In genomic region chr3:45297242-45297853, GRCm38 (mm10) we compare ENCODE assay signal across 13 mouse cellular contexts.
DNase-seq lines count a peak whose midpoint lies in the region; ATAC-seq and TF ChIP-seq lines count a peak whose summit lies in the region.
"Had no signal": no experiment of that assay in that cellular context is flagged by ENCODE, and none has a peak within 500 bp of the region (broad histone marks: within the 10 kb centered on the region; RNA-seq: fewer than 3 reads in every experiment).

No protein-coding gene starts in this region.

- no peak overlapping the region for H3K9ac ChIP-seq in lung, embryonic 14.5 days
- no peak overlapping the region for H3K9ac ChIP-seq in neural tube, embryonic 13.5 days
- H3K9ac ChIP-seq: liver, embryonic 13.5 days; stomach, embryonic 15.5 days had no signal

- no peak overlapping the region for H3K4me2 ChIP-seq in lung, embryonic 14.5 days
- no peak overlapping the region for H3K4me2 ChIP-seq in neural tube, embryonic 13.5 days
- H3K4me2 ChIP-seq: liver, embryonic 13.5 days; stomach, embryonic 15.5 days had no signal

- H3K36me3 ChIP-seq in lung, embryonic 14.5 days (ENCODE audit: insufficient read depth): no peaks in the 10 kb centered on the region
- no peaks in the 10 kb centered on the region for H3K36me3 ChIP-seq in neural tube, embryonic 13.5 days
- H3K36me3 ChIP-seq: liver, embryonic 13.5 days; stomach, embryonic 15.5 days had no signal

- no peaks in the 10 kb centered on the region for H3K27me3 ChIP-seq in lung, embryonic 14.5 days (ENCODE audit: insufficient read depth, low read length)
- no peaks in the 10 kb centered on the region for H3K27me3 ChIP-seq in neural tube, embryonic 13.5 days
- H3K27me3 ChIP-seq: liver, embryonic 13.5 days; stomach, embryonic 15.5 days had no signal

- no peaks in the 10 kb centered on the region for H3K9me3 ChIP-seq in lung, embryonic 14.5 days (ENCODE audit: low read depth, low read length)
- H3K9me3 ChIP-seq in neural tube, embryonic 13.5 days: no peaks in the 10 kb centered on the region
- H3K9me3 ChIP-seq: liver, embryonic 13.5 days; stomach, embryonic 15.5 days had no signal

- H3K27ac ChIP-seq in lung, embryonic 14.5 days (ENCODE audit: low read depth): no peak overlapping the region
- H3K27ac ChIP-seq in neural tube, embryonic 13.5 days (replicated peaks): no peak overlapping the region
- H3K27ac ChIP-seq: liver, embryonic 13.5 days; stomach, embryonic 15.5 days had no signal

- no peak overlapping the region for H3K4me3 ChIP-seq in lung, embryonic 14.5 days (ENCODE audit: low read depth, low read length)
- no peak overlapping the region for H3K4me3 ChIP-seq in neural tube, embryonic 13.5 days
- H3K4me3 ChIP-seq: liver, embryonic 13.5 days; stomach, embryonic 15.5 days had no signal

- no peak for TF ChIP-seq CTCF in lung, embryonic 14.5 days (IDR thresholded peaks at IDR 0.05; ENCODE audit: low read depth)

- no peak for ATAC-seq in lung, embryonic 14.5 days (ENCODE audit: insufficient read depth)
- peak; percentile 32; the same call in 1 of the 2 replicates for ATAC-seq in neural tube, embryonic 13.5 days (ENCODE audit: low read depth)

- WGBS in lung, embryonic 14.5 days: 63% methylated on average over 12 of the region's 12 CpGs
- WGBS in neural tube, embryonic 13.5 days: 48% methylated on average over 12 of the region's 12 CpGs

- peak; percentile 4 for DNase-seq in embryo, embryonic 10 days (ENCODE audit: low spot score)
- DNase-seq in embryo, embryonic 9.5 days (ENCODE audit: extremely low spot score): no peak
- peak; percentile 2 for DNase-seq in lung, embryonic 14.5 days
- no peak for DNase-seq in lung, postnatal 10 days
- peak; percentile 13 for DNase-seq in gastrocnemius, adult 18-20 months (ENCODE audit: low spot score)
- DNase-seq in thymus, postnatal 0 days (ENCODE audit: low spot score): no peak
- no peak for DNase-seq in frontal cortex, postnatal 10 days (ENCODE audit: low spot score in 2 of 2)
- DNase-seq: liver, embryonic 13.5 days; lung, postnatal 36 days; right cerebral cortex, postnatal 25 days; thymus, postnatal 4 days had no signal

- no peaks in the 10 kb centered on the region for H3K4me1 ChIP-seq in lung, embryonic 14.5 days (ENCODE audit: insufficient read depth)
- peaks cover 4% of the 10 kb centered on the region; the same call in 1 of the 2 replicates for H3K4me1 ChIP-seq in neural tube, embryonic 13.5 days (replicated peaks)
- H3K4me1 ChIP-seq: liver, embryonic 13.5 days; stomach, embryonic 15.5 days had no signal

Comparison
In these comparisons a context has a peak if more than half of its experiments do, and no peak if none do; other contexts are left out.
1. DNase-seq: peak in embryo, embryonic 10 days (single experiment), lung, embryonic 14.5 days (single experiment) and gastrocnemius, adult 18-20 months (single experiment); none in embryo, embryonic 9.5 days (single experiment), lung, postnatal 10 days (single experiment), thymus, postnatal 0 days (single experiment) and frontal cortex, postnatal 10 days (0 of 2).